Mouse (Mus musculus) embryo, embryonic 9.5 days (tissue): ENCODE data around the gene B3galt2.

Experiments used
- DNase-seq: peaks from one replicate; pipeline ENCODE4 v3.0.0-alpha.2; 2017; ENCODE audit errors: extremely low spot score

B3galt2 gene

GRCm38 (mm10) chr1:143702741-143703262 lies 62.3 kb downstream of the B3galt2 start, which contains the start of gene Cdc73:
Gene Cdc73 (minus strand): TSS chr1:143702893.
- DNase-seq, result peak; percentile 89
